Mouse (Mus musculus) fat pad, adult 2 months (tissue): ENCODE measurements around the gene Thada.
"Not testable (repeated sequence)": the region's sequence is repeated elsewhere in the genome, so short reads cannot be mapped to it uniquely, and the experiment has no call there.

Experiments
- DNase-seq: peaks from one replicate; pipeline ENCODE4 v3.0.0-alpha.2; 2011; ENCODE audit warnings: low read depth, low spot score; ENCODE audit errors: extremely low read depth

Thada gene

DNA sequence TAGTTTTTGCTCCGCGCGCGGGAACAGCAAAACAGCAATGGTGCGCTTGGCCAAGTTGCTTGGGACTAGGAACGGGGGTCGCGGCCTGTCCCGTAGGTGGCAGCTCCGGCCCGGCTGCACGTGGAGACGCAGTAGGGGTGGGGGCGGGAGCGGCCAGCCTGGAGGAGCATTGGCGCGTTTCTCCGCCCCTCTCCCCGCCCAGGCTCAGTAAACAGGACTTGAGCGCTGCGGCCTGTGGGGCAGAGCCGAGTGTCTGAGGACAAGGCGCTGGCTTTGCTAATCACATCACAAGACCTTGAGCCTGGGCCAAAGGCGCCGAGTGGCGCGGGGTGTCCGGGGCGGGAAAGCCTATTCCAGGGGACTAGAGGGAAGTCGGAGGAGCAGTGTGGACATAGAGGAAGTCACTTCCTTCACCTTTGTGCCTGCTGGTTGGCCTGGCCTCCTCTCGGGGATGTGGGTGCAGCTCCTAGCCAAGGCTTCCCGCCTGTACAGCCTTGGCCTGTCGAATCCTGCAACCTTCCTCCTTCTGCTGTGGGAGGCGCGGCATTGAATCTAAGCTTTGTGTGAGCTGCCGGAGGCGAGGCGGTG, 277.5 kb downstream of the Thada start:
- DNase-seq: no peak

DNA sequence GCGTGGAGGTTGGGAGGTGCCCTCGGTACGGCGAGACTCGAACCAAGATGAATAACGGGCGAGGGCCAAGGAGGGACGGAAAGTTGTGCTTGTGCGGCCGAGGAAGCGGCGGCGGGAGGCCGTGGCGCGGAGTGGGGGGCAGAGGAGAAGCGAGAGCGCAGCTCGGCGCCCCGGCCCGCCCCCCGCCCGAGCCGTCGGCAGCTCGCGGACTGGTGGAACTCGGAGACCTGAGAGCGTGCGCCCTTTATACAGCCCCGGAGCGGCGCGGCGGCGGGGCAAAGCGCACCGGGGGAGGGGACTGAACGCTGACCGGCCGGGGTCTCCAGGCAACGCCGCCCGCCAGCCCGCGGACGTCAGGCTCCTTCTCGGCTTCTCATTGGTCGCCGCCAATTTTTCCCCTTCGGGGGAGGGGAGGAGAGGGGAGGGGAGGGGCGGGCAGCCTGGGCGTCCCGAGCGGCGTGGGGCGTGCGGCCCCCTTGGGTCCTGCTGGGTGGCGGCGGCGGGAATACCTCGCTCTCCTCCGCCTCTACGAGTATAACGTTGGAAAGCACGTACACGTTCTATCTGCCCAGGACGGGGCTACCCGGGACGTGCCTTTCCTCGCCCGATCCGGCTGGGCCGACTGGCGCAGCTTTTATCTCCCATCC, 278.2 kb downstream of the Thada start, which contains the start of gene Zfp36l2:
Gene Zfp36l2 (minus strand): TSS at position 221 of the 647 bp plus-strand sequence.
- DNase-seq: no peak

DNA sequence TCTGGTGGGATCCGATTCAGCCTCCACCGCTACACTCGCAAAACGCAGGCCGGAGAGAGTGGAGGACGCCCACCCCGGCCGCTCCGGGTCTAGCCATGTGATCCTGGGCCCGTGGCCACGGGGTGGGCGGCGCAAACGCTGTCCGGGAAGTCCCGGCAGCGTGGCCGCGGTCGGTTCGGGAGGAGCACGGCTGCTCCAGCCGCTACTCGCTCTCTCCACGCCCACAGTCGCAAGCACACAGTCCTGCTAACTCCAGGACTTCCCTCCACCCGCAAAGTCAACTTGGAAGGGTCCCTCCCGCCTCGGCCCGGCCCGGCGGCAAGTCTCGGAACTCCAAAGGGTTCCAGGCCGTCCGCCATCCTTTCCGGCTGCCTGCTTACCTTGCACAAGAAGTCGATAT, 278.7 kb downstream of the Thada start:
- DNase-seq: not testable (repeated sequence)

DNA sequence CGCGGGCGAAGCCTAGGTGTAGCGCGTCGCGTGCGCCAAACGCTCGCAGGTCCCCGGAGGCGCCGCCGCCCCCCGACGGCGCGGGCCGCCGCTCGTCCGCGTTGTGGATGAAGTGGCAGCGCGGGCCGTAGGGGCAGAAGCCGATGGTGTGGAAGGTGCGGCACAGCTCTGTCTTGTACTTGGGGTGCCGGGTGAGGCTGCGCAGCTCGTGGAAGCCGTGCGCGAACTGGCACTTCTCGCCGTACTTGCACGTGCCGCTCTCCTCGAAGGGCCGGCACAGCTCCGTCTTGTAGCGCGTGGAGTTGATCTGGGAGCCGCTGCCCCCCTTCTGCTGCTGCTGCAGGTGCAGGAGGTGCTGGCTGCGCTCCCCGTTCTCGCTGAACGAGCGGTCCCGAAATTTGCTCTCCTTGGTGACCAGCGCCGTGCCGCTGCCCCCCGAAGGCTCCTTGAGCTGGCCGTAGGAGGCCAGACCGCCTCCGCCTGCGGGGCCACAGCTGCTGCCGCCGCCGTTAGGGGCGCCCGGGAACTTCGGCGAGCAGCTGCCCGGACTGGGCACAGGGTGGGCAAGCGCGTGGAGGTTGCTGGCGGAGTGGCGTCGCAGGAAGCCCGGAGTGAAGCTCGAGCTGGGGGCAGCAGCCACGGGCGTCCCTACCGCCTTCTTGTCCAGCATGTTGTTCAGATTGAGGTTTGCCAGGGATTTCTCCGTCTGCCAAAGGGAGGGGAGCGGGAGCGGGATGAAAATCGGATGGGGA, 279.4 kb downstream of the Thada start:
- no peak for DNase-seq

DNA sequence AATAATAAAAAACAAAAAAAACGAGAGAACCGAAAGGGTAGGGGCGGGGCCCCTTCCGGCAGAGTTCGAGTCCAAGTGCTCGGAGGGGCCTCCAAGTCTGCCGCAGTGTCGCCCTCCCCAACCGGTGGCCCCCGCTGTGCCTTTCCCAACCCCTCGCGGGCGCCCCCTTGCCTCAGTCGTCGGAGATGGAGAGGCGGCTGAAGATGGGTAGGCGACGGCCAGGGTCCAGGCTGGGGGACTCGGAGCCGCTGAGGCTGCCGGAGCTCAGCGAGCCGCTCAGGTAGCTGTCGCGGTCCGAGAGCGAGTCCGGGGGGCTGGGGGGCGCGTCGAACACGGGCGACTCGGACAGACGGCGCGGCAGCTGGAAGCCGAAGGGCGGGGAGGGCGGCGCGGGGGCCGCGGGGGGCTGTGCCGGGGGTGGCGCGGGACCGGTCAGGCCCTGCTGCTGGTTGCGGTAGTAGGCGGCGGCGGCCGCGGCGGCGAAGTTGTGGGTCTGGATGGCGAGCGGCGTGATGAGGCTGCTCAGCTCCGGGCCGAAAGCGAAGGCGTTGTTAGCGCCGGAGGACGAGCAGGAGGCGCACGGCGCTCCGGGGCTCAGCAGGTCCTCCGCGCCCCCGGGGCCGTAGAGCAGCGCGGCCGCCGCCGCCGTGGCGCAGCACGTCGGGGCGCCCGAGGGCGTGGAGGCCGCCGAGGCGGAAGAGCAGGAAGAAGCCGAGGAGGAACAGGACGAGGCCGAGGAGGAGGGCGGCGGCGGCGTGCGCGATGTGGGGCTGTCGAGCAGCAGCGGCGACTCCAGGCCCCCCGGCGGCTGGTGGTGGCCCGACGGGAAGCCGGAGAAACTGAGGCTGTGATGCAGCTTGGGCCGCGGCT, 280.2 kb downstream of the Thada start:
- no peak for DNase-seq

DNA sequence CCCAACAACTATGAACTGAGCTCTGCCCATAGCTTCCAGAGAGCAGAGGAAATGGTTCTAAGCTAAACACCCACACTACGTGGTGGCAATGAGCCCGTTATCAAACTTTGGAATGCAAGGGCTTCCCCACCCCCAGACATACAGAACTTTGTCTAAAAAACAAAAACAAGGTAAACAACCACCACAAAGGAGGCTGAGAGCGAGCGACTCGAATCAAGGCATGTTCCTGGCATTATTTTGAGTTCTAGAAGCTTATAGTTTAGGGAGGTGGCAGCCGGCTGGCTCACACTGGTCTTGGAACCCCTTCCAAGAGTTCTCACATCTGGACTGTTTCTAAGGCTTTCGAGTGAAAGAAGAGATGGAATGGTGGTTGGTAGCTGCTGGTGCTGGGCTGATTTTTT, 281.0 kb downstream of the Thada start:
- DNase-seq: no peak

DNA sequence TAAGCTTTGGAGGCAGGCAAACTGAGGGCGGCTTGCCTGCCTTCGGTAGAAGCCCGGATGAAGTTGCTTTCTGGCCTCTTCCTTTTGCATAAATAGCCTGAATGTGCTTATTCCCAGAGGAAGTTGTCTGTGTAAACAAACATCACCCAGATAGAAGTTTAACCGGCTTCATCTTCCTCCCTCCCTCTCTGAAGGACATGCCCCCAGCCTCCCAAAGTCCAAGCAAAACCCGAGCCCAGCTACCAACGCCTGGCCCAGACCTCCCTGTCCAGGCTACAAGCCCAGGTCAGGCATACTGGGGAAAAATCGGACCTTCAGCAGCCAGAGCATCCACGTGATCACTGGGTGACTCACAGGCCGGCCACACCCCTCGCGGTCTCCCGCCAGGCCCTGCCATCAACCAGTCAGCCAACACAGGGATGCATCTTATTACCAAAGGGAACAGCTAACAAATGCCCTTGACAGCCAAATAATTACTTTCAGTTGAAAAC, 282.7 kb downstream of the Thada start:
- DNase-seq: no peak

DNA sequence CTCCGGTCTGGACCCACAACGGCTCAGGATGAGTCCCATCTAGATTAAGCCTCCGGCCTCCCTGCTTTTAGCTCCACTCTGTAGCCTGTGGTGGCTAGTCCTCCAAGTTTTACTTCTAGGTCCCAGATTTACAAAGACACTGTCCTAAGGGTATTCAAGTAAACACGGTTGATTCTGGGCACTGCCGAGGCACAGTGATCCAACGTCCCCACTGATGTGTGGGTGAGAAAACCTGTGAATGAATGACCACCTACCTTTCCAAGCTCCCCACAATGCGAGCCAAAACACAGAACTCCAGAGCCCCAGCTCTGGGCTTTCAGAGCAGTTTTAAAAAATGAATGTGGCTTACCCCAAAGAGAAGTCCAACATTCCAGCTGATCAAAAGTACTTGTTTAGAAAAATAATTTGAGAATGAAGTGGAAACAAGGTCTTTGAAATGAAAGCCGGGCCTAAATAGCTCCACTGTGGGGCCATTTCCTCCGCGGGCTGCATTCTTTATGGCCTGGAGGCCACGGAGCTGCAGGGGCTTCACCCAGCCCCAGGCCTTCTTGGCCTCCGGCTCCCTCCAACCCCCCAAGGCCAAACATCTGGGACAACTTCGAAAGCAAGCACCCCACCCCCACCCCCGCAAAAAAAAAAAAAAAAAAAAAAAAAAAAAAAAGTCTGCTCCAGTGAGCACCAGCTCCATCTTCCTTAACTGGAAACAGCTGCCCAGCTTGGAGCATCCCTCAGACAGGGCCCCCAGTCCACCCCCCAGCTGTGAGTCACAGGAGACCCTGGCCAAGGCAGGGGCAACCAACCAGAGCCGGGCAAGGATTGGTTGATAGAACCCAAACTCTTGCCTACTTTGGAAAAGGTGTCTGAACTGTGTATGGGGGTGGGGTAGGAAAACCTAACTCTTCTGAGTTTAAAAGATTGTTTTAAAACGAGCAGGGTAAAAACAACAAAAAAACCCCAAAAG, 283.4 kb downstream of the Thada start:
- DNase-seq: no peak

DNA sequence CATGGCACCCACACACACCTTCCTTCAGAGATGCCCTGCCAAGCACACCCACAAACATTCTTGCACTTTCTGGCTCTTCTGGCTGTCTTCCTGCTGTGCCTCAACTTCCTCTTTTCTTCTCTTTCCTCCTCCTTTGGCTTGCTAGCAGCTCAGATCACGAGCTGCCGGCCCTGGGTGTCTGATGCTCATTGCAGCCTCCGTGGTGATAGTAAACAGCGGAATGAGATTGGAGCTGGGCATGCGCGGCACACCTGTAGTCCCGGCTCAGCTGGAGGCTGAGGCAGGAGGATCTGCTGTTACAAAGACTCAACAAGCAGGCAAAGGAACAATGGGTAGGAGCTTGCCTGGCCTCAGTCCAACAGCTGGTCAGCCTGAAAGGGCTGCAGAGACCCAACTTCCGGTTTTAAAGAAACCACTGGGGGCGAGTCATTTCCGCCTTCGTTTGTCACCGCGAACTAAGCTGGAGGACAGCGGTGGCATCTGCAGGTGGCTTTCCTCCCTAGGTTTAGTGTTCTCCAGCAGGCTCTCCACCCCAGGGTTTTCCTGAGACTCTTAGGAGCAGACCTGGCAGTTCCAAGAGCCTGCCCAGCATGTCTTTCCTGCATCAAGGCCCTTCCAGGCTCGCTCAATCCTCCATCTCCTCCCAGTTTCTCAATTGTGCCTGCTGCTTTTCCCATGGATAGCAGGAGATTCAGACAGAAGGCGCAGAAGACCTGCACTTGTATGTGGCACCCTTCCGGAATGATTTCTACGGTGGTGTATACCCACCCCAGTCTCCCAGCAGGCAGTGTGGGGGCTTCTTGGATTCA, 284.3 kb downstream of the Thada start:
- DNase-seq: no peak

DNA sequence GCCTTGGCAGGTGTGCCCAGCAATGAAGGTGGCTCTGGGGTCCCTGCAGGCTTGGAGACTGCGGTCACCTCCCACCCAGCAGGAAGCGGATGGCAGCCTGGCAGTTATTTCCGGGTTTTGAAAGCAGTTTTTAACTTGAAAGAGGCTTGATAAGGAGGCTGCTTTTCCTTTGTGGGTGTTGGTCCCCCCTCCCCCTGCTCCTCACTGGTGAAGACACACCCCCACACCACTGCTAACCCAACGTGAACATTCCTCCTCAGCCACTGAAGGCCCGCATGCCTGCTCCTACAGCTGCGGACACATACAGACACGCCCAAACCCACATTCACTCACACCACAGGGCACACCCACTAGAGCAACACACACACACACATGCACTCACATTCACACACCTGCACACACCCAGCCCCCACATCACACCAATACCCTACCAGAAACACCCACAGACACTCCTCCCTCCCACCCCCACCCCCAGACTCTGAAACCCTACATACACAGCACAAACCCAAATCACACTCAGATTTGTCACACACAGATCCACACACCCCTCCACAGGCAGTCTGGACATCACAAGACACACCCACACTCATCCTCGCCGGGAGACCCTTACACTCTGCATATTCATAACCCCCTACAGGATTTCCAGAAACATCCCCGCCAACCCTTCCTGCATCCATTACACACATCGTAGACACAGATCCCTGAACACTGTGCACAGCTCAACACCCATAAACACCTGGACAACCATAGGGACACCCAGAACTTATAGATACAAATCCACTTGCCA, 285.1 kb downstream of the Thada start:
- DNase-seq: no peak

DNA sequence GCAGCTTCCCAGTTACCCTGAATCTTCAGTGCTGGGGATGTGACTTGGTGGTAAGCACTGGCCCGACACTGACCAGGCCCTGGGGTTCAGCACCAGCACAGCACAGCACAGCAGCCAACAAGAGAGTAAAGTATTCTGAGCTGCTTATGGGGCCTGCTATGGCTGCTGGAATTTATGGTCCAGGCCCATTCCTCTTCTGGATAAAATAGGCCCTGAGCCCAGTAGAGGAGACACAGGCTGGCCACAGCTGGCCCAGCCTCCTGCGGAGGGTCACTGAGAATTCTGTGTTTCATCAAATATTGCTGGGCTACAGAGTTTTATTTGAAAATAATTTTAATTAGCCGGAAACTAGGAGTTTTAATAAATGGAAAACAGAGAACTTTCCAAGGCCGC, 286.0 kb downstream of the Thada start:
- DNase-seq: no peak

DNA sequence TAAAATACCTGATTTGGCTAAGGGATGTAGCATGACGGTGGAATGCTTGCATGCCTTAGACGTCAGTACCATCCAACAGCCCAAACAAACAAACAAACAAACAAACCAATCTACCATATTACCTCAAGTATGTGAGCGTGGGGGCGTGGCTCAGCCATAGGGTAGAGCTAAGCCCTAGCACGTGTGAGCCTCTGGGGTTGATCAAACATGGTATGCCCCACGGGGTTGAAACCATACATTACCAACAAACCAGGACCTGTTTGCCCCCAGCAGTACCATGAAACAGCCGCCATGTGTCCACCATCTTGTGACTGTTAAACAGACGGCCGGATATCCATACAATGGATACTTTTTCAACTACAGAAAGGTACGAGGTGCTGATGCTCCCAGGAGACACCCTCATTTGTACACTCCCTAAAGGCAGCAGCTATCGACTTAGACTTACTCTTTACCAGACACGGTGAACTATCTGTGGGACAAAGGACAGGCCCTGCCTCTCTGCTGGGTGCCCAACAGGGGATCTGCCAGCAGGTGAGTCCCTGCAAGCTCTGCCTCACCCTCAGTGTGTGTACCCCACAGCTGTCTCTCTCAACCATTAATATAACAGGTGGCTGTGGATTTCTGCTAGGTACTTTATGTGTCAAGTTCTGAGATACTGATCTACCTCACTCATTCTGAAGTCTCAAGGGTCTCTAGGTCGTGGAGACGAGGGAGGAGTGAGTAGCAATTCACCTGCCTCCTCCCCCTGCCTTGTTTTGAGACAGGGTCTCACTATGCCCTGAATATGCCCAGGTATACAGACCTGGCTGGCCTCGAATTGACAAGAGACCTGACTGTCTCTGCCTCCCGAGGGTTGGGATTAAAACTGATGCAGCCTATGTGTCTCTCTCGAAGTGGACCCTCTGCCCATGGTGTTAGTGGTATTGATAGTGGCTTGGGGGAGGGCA, 286.7 kb downstream of the Thada start:
- no peak for DNase-seq

DNA sequence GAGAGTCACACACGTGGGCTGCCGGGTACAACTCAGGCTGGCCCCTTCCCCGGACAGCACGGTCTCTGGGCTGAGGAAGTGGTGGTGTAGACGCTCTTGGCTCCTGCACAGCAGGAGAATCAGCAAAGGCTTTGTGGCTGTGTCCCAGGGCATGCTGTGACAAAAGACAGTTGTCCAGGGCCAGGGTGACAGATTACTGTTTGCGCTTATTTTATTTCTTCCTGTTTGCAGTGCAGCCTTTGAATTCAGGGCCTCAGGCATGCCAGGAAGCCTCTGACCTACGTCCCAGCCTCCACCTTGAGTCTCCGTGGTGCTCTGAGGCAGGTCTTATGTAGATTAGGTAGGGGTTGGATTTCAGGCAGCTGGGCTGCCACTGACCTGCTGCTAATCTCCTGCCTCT, 288.5 kb downstream of the Thada start:
- no peak for DNase-seq

DNA sequence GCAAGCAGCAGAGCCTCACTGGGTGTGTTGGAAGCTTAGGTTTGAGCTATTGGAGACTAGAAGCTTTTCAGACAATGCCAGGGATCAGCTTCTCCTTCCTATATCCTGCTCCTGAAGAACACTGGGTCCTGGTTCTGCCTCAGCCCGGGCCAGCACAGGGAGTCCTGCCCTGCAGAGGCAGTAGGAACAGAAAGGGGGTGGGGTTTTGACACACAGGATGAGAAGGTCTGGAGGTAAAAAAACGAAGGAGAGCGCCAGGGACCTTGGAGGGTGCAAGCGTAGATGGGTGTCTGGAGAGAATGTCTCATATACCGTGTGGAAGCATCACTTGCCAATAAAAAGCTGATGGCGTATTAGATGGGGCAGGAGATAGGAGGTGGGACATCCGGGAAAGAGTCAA, 289.6 kb downstream of the Thada start:
- DNase-seq: no peak

DNA sequence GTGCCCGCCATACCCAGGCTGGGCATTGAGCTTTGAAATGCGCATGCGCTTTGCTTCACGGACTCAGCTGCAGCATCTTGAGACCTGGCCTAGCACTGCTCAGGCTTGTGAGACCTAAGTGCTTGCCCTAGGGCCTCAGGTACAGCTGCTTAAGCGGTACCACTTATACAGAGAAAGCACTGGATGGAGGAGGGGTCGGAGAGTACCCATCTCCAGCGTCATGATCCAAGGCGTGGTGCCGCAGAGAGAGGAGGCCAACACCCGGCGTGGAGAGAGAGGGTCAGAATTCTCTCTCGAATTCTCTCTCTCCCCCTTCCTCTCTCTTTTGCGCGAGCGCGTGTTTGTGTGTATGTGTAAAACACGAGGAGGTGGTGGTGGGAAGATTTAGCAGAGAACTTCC, 290.8 kb downstream of the Thada start:
- no peak for DNase-seq

DNA sequence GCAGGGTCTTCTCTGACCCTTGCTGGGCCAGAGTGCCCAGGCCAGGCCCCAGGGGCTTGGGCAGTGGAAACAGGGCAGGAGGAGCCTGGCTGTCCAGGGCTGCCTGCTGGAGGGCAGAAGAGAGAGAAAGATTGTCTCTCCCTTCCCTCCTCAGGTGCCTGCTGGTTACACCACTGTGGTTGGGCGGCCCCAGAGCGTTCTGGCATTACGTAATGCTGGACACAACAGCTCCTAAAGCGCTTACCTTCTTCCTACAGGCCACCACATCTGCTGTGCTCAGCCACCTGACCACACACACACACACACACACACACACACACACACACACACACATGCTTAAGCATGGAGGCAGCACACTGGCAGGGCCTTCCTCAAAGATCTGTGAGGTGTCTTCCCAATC, 298.6 kb downstream of the Thada start:
- DNase-seq: no peak

DNA sequence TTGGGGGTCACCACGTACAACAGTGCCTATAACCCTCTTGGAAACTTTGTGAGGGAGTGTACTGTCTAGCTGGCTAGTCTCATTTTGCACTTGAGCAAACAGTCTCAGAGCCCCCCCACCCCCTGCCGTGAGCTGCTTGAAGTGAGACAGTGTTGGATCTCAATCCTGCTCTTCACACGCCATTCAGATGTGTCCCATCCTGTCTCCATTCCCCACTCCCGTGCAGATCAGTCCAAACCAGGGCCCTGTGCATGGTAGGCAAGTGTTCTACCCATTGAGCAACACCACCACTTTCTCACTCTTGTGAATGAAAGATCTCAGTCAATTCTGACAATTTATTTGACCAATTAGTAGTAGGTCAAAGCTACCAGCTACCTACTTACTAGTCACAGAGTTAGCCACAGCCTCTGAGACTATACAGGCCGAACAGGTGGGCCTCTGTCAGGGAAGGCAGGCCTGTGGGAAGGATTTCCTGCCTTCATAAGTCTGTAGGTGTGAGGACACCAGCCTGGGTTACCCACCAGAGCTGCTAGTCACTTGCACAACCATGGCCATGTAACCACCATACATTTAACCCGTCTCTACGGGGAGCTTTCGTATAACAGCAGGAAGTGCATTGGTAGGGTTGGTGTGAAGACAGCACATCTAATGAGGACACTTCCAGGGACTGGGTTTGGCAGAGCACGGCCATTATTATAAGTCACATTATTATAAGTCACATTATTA, 299.7 kb downstream of the Thada start:
- DNase-seq: no peak
